Mouse (Mus musculus) kidney, adult 11 months (tissue): ENCODE data around the gene Nt5m.
A peak's percentile ranks its signal among the peaks of the same experiment; 100 is the strongest.
"Not testable (repeated sequence)": the region's sequence is repeated elsewhere in the genome, so short reads cannot be mapped to it uniquely, and the experiment has no call there.

Experiments
- DNase-seq: peaks from one replicate; pipeline ENCODE4 v3.0.0; 2022

Gene Nt5m

DNA sequence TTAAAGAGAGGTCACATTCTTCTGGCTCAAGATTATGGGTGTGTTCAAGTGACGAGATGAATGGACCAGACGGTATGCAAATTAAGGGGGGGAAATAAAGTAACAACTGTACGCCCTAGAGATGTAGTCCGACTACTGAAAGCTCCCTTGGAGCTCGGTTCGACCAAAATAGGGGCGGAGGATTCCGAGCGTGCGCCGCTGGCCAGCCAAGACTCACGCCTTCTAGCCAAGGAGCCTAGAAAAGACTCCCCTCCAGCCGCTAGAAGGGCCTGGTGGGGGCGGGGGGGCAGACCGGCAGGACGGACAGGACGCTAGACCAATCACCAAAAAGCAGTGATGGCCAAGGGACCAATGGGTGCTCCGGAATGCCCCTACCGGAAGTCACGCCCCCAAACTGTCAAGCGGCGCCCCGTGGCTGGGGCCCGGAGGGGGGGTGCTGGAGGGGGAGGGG is at the start of gene Nt5m:
Gene Nt5m, plus strand, starts transcription at position 440 of the 451 bp plus-strand sequence.
- DNase-seq, result peak; percentile 93

DNA sequence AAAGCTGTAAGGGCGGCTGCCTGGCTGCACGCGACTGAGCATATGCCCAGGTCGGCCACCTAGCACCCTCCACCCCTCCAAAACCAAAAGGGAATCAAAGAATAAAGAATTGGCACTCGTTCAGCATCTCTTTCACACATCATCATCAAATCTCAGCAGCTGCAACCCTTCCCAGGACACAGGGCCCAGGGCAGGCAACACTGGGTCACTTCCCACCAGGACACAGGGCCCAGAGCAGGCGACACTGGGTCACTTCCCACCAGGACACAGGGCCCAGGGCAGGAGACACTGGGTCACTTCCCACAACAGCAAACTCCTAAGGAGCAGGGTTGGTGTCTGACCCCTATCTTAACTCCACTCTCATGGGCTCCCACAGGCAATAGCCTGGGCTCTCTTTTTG is 45.9 kb upstream of the Nt5m start:
- no peak for DNase-seq

- DNase-seq, result no peak
Observed at GRCm38 (mm10) chr11:59800412-59800811, 38.8 kb upstream of the Nt5m start.

DNA sequence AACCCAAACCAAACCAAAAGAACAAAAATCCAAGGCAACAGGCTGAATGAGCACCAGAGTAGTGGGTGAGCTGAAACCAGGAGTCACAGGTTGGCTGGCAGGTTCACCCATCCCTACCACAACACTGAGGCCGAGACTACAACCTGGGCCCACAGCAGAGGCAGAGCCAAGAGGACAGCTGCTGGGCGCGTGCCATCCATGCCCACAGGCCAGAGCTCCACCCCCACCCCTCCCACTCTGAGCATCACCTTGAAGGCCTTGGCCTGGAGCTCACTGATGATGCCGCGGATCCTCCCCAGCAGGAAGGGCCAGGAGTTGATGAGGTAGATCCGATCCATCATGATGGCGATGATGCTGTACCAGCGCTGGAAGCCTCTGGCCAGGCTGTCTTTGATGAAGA is 37.4 kb upstream of the Nt5m start:
- DNase-seq, result no peak

DNA sequence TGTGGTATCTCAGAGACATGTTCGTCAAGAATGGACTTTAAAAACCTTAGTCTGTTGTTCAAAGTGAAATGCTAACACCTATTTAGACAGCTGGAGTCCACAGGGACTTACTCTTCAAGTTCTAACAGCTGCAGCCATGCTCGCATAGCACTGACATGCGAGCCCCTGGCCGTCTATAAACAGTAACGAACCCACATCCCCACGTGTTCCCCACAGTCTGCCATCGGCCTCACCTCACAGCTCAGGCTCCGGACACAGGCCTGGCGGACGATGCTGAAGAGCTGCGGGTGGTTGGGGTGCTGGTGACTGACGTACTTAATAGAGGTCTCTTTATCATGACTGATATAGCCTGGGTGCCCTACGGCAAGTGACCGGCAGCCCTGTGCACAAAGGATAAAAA is 35.7 kb upstream of the Nt5m start:
- DNase-seq, result no peak

DNA sequence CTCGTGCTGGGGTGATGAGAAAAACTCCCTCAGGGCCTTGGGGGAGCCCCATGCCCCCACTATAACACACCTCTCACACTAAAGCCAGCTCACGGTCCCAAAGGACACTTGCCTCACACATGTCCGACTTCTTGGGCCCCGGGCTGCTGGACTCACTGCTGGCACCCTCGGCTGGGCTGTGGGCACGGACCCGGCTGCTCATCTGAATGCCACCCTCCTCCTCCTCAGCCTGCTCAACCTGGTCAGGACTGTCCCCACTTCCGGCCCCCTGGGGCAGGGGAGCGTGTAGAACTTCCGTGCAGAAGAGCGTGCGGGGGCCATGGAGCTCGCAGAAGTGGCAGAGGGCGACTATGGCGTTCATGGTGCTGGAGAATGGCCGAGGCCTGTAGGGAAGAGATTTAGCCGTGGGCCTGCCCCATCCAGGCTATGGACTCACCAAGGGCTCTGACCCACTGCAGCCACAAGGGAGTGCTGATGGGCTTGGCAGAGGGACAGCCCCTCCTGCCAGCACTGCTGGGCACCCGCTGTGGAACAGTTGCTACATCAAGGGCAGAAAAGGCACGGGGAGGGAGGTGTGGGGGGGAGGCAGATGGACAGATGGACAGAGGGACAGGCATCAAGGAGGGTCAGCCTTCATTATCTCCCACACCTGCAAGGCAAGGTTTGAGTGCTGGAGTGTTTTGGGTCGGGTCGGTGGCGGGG is 34.7 kb upstream of the Nt5m start:
- no peak for DNase-seq

DNA sequence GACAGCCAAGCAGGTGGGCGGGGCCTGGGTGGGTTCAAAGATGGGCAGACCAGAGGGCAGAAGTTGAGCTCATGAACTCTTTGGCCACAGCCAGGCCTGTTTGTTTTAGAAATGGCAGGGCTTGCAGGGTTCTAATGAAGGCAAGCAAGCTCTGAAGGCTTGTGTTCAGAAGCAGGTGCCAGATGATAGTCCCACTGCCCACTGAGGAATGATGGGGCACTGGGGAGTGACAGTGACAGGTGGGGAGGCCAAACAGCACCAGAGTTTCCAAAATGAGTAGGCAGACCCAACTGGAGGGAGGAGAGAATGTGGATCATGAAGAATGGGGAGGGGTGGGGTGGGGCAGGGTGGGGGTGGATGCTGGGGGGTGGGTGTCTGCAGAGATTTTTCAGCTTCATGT is 34.0 kb upstream of the Nt5m start:
- DNase-seq, result no peak

- no peak for DNase-seq
Observed at GRCm38 (mm10) chr11:59805656-59806055, 33.6 kb upstream of the Nt5m start.

DNA sequence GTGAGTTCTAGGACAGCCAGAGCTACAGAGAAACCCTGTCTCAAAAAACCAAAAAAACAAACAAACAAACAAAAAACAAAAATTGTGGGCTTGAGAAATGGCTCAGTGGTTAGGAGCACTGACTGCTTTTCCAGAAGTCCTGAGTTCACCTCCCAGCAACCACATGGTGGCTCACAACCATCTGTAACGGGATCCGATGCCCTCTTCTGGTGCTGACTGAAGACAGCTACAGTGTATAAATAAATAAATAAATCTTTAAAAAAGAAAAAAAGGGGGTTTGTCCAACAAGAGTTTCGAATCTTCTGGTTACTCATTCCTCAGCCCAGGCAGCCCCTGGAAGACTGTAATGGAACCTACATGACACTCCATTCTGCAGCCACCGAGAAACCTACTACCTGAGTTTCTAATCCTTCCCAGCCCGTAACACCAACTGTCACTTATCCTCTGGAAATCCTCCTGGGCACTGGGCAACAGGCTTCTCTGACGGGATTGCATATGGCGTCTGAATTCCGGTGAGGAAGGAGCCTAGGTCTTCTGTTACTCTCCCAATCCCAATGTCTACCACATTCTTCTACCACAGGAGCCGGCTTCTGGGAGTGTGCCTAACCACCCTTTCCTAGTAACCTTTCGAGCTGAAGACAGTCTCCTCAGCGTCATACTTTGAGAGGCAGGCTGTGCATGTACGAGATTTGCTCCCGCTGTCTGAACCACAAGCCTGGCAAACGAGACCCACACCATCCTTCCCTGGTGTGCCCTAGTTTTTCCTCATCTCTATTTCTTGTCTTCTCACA is 30.9 kb upstream of the Nt5m start:
- DNase-seq, result no peak

GRCm38 (mm10) chr11:59809071-59809669 is 30.1 kb upstream of the Nt5m start:
- DNase-seq, result peak; percentile 53

GRCm38 (mm10) chr11:59809670-59810474 is 29.4 kb upstream of the Nt5m start, which contains the start of gene Flcn:
Flcn (minus strand) TSS chr11:59810016.
- DNase-seq, result peak; percentile 86

DNA sequence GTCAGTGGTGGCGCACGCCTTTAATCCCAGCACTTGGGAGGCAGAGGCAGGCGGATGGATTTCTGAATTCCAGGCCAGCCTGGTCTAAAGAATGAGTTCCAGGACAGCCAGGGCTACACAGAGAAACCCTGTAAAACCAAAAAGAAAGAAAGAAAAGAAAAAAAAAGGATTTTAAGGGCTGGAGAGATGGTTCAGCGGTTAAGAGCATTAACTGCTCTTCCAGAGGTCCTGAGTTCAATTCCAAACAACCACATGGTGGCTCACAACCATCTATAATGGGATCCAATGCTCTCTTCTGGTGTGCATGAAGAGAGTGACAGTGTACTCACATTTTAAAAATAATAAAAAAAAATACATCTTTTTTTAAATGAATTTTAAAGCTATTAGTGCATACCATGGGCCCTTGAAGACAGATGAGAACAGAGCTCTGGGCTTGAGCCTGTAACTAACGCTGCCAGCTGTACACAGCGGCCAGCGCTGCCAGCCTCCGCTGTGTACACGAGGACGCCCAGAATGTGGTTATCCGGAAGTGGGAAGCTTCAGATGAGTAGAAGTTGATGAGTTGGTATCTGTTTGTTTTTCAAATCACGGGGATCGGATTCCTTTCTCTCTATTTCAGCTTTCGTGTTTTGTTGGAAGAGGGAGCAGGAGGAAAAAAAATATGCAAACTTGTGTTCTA is 28.6 kb upstream of the Nt5m start:
- DNase-seq, result no peak

GRCm38 (mm10) chr11:59811211-59811610 is 28.0 kb upstream of the Nt5m start:
- DNase-seq, result no peak

DNA sequence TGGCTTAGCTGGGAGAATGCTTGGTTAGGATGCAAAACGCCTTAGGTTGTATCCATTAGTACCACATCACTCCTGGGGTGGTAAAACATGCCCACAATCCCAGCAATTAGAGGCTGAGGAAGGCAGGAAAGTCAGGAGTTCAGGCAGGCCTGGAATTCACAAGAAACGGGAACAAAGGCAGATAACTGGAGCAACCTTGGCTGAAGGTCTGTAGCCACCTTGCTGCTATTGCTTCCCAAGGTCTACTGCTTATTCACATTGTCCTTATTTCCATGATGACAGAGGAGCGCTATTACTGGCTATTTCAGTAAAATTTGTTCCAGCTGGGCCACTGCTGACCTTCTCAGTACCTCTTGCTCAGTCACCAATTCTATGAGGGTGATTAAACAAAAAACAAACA is 26.0 kb upstream of the Nt5m start:
- DNase-seq, result no peak

GRCm38 (mm10) chr11:59814311-59814710 is 24.9 kb upstream of the Nt5m start:
- no peak for DNase-seq

DNA sequence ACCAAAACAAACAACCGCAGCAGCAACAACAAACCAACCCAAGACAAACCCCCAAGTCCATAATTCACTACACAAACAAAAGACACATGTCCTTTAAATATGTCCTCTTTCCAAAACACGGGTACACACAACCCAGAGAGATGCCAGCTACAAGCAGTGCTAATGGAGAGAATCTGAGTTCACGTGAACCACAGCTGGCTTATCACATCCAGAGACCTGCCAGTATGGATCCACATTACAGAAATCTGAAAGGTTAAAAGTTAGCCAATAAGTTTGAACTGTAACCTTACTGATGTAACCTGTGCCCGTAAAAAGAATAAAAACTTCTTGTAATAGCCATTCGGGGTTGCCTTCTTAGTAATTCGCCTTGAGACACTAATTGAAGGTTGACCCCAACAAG is 24.3 kb upstream of the Nt5m start:
- DNase-seq, result no peak

DNA sequence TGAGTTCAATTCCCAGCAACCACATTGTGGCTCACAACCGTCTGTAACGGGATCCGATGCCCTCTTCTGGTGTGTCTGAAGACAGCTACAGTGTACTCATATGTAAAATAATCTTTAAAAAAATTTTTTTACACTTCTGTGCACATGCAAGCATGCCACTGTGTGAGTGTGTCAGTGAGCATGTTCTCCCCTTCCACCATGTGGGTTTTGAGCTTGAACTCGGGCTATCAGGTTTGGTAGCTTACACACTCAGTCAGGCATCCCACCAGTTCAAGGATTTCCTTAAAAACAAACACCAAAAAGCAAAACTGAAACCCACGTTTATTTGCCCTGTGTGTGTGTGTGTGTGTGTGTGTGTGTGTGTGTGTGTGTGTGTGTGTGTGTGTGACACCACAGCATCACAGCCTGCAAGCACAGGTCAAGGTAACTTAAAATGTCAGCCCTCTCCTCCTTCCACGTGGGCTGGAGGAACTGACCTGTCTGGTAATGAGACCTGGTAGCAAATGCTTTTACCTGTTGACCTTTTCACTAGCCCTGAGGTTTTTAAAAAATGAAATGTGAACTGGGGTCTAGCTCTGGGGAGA is 23.7 kb upstream of the Nt5m start:
- no peak for DNase-seq

GRCm38 (mm10) chr11:59817916-59818315 is 21.3 kb upstream of the Nt5m start:
- DNase-seq, result no peak

- DNase-seq, result no peak
Observed at GRCm38 (mm10) chr11:59821625-59822024, 17.6 kb upstream of the Nt5m start.

DNA sequence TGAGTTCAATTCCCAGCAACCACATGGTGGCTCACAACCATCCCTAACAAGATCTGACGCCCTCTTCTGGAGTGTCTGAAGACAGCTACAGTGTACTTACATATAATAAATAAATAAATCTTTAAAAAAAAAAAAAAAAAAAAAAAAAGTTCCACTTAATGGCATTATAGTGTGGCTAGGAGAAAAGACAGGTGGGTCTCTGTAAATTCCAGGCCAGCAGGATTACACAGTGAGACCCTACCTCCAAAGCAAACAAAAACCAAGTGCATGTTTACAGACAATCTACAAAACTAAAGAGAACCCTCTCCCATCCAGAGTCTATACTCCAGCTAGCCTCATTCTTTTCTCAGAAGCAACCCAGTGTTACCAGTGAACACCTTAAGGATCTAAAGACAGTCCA is 1.5 kb upstream of the Nt5m start:
- not testable (repeated sequence) for DNase-seq

DNA sequence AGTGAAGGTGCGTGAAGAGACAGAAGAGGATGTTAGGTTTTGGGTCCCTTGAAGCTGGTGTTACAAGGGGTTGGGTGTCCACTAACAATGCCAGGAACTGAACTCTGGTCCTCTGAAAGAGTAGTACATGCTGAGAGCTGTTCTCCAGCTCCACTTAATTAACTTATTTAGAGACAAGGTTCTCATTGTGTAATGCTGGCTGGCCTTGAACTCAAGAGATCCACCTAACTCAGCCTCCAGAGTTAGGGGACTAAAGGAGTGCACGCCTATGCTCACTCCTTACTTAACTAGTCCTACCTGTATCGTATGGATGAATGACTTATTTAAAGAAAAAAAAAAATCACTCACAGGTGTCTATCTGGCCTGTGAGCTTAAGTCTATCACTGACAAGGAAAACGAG is 821 bp upstream of the Nt5m start:
- no peak for DNase-seq
